Mouse (Mus musculus) liver, adult 2 months (tissue): ENCODE measurements around the gene Notch2.

Experiments used
- CTCF ChIP-seq: fragments of 200-500 bp; IDR thresholded peaks from 2 replicates; pipeline ENCODE4 v1.5.1; 2011; ENCODE audit warnings: low read depth, low read length, control low read depth
- POLR2A ChIP-seq: fragments of 200-500 bp; IDR thresholded peaks from 2 replicates; pipeline ENCODE4 v1.6.1; 2011; ENCODE audit warnings: low read length, control low read depth; ENCODE audit not compliant: insufficient read depth; ENCODE audit errors: extremely low read depth

- TF ChIP-seq POLR2A = no peak
- TF ChIP-seq CTCF = no peak
These were observed 91.6 kb downstream of the Notch2 start for GRCm38 (mm10) chr3:98104851-98105471.
